In the genomic region with DNA sequence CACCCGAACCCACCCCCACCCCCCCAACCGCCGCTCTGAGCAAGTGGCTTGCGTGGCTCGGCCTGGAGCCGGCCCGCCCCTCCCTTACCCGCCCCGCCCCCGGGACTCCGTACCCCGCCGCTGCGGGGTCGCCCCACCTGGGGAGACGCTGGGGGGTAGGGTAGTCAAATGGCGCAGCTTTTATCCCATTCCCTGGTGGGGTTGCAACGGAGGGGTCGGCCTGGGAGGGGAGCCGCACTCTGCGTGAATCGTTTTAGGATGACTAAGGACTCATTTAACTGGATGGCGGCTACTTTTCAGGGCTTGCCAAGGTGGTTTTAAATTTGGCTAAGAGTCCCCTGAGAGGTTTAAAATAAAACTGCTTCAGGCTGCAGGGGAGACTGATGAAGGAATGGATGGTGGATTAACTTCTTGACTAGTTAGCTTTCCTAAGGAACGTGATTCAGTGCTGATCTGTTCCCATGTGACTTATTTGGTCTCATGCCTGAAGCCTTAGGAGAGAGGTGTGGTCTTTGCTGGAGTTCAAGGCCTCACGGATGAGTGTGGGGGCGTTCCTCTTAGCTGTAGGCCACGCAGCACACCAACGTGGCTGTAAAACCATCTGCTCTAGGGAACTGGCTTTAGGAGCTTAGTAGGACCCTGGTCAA, we compare ENCODE assay signal across 8 mouse cellular contexts. TPM values are rescaled to one million over a fixed set of nuclear protein-coding genes. Genes with fewer than 3 reads are reported as not detected.
DNase-seq lines count a peak whose midpoint lies in the region; ATAC-seq lines count a peak whose summit lies in the region.

No protein-coding gene starts in this region.

- H3K27ac ChIP-seq in heart, embryonic 11.5 days (ENCODE audit: low read depth, low read length): no peak overlapping the region
- H3K27ac ChIP-seq in midbrain, embryonic 11.5 days (ENCODE audit: low read depth, low read length): no peak overlapping the region

- H3K4me1 ChIP-seq in erythroblast, embryonic 14.5 days (ENCODE audit: control insufficient read depth): peaks cover 57% of the 10 kb centered on the region
- H3K4me1 ChIP-seq in heart, embryonic 11.5 days (ENCODE audit: control insufficient read depth, insufficient read depth, low read length): no peaks in the 10 kb centered on the region
- H3K4me1 ChIP-seq in midbrain, embryonic 11.5 days (ENCODE audit: control insufficient read depth, insufficient read depth, low read length): peaks cover 8% of the 10 kb centered on the region; the same call in 1 of the 2 replicates

- peak overlapping the region; percentile 80 for H3K4me3 ChIP-seq in erythroblast, embryonic 14.5 days (replicated peaks)
- peak overlapping the region; percentile 67 for H3K4me3 ChIP-seq in heart, embryonic 11.5 days (ENCODE audit: low read depth, low read length)
- peak overlapping the region; percentile 45 for H3K4me3 ChIP-seq in midbrain, embryonic 11.5 days (ENCODE audit: low read depth, low read length)

- no peaks in the 10 kb centered on the region for H3K36me3 ChIP-seq in erythroblast, embryonic 14.5 days (ENCODE audit: control insufficient read depth)
- H3K36me3 ChIP-seq in heart, embryonic 11.5 days (ENCODE audit: control insufficient read depth, insufficient read depth, low read length): no peaks in the 10 kb centered on the region
- no peaks in the 10 kb centered on the region for H3K36me3 ChIP-seq in midbrain, embryonic 11.5 days (ENCODE audit: control insufficient read depth, insufficient read depth, low read length)

- H3K27me3 ChIP-seq in erythroblast, embryonic 14.5 days (ENCODE audit: control insufficient read depth): peaks cover 15% of the 10 kb centered on the region
- H3K27me3 ChIP-seq in heart, embryonic 11.5 days (ENCODE audit: control insufficient read depth, insufficient read depth, low read length): peaks cover 7% of the 10 kb centered on the region
- peaks cover 20% of the 10 kb centered on the region for H3K27me3 ChIP-seq in midbrain, embryonic 11.5 days (ENCODE audit: control insufficient read depth, insufficient read depth, low read length)

- peak overlapping the region; percentile 87 for H3K4me2 ChIP-seq in heart, embryonic 11.5 days
- peak overlapping the region; percentile 78 for H3K4me2 ChIP-seq in midbrain, embryonic 11.5 days

- 0 out of 2 replicates have a peak overlapping the region, but pooled peaks have one; percentile 72 for H3K9ac ChIP-seq in heart, embryonic 11.5 days (ENCODE audit: low read depth, low read length)
- no peak overlapping the region for H3K9ac ChIP-seq in midbrain, embryonic 11.5 days (ENCODE audit: low read length)

- no peak for ATAC-seq in erythroblast, adult 5-6 weeks (replicated peaks; ENCODE audit: low FRiP score, poor library complexity, severe bottlenecking)
- ATAC-seq in heart, embryonic 11.5 days (replicated peaks; ENCODE audit: insufficient number of reproducible peaks, low FRiP score, low TSS enrichment): no peak
- ATAC-seq in midbrain, embryonic 11.5 days (ENCODE audit: low FRiP score): no peak
- ATAC-seq in erythroid progenitor cell, adult 5-6 weeks (replicated peaks; ENCODE audit: low FRiP score, poor library complexity, severe bottlenecking): no peak

- H3K9me3 ChIP-seq in erythroblast, embryonic 14.5 days (ENCODE audit: control insufficient read depth, low read length): no peaks in the 10 kb centered on the region
- H3K9me3 ChIP-seq in heart, embryonic 11.5 days (replicated peaks; ENCODE audit: control insufficient read depth, low read length): no peaks in the 10 kb centered on the region
- no peaks in the 10 kb centered on the region for H3K9me3 ChIP-seq in midbrain, embryonic 11.5 days (ENCODE audit: control insufficient read depth, low read length)

- WGBS in heart, embryonic 11.5 days (ENCODE audit: insufficient replicate concordance): 3% methylated on average over 28 of the region's 28 CpGs
- 1% methylated on average over 27 of the region's 28 CpGs for WGBS in midbrain, embryonic 11.5 days

- DNase-seq in adrenal gland, postnatal 14 days: peak; percentile 67
- DNase-seq in kidney, postnatal 10 days: peak; percentile 50
- DNase-seq in midbrain, embryonic 11.5 days (ENCODE audit: low spot score, missing footprints): no peak
- no peak for DNase-seq in frontal cortex, postnatal 10 days (ENCODE audit: low spot score in 2 of 2)

RNA-seq across cellular contexts. Expression of a gene that starts 1.5 kb away (rescaled TPM):
- polyA plus RNA-seq in erythroblast, embryonic 14.5 days (2012): 0.06 and 0.20 TPM in 2 replicates
- total RNA-seq in erythroblast, adult 5-6 weeks (2015; ENCODE audit: low replicate concordance): 2.5 TPM in 2 replicates
- 1.8 and 6.1 TPM in 2 replicates for total RNA-seq in erythroblast, adult 5-6 weeks (2017; ENCODE audit: low replicate concordance)
- 104 and 116 TPM in 2 replicates for total RNA-seq in adrenal gland, postnatal 14 days (2021)
- polyA plus RNA-seq in heart, embryonic 11.5 days (2014; fragmentation: Nextera tagmentation; extraction: Ambion mirVana): 1.2 and 1.6 TPM in 2 replicates
- 0.69 and 0.96 TPM in 2 replicates for polyA plus RNA-seq in midbrain, embryonic 11.5 days (2014; fragmentation: Nextera tagmentation; extraction: Ambion mirVana)
- total RNA-seq in erythroid progenitor cell, adult 5-6 weeks (2015; ENCODE audit: low replicate concordance): 1.1 and 2.9 TPM in 2 replicates
- total RNA-seq in erythroid progenitor cell, adult 5-6 weeks (2017; ENCODE audit: low replicate concordance): 4.2 and 4.5 TPM in 2 replicates

Comparison
In these comparisons a context has a peak if more than half of its experiments do, and no peak if none do; other contexts are left out.
1. DNase-seq: peak in adrenal gland, postnatal 14 days (single experiment) and kidney, postnatal 10 days (single experiment); none in midbrain, embryonic 11.5 days (single experiment) and frontal cortex, postnatal 10 days (0 of 2).
2. RNA of a gene that starts 1.5 kb away (total RNA-seq): 104 to 116 TPM in adrenal gland, postnatal 14 days; 1.8 to 6.1 TPM in erythroblast, adult 5-6 weeks and 1.1 to 4.5 TPM in erythroid progenitor cell, adult 5-6 weeks; every median in the first group is over 10 times any median in the second.
3. Peak in every context shown above with its lines, with median percentiles within 50 percentile points of each other: H3K4me3 ChIP-seq.